Mouse (Mus musculus) kidney, adult 2 months (tissue): ENCODE data around the gene Prss28.

Experiments used
- CTCF ChIP-seq: fragments of 200-500 bp; conservative IDR thresholded peaks from 2 replicates; pipeline ENCODE4 v1.5.1; 2011; ENCODE audit warnings: low read depth, mild to moderate bottlenecking, control low read depth, low read length, moderate library complexity, mixed read lengths; ENCODE audit not compliant: insufficient read depth, insufficient read length
- POLR2A ChIP-seq: fragments of 200-500 bp; IDR thresholded peaks from one replicate; pipeline ENCODE4 v1.6.1; 2011; ENCODE audit warnings: low read depth, low read length, control low read depth

DNA sequence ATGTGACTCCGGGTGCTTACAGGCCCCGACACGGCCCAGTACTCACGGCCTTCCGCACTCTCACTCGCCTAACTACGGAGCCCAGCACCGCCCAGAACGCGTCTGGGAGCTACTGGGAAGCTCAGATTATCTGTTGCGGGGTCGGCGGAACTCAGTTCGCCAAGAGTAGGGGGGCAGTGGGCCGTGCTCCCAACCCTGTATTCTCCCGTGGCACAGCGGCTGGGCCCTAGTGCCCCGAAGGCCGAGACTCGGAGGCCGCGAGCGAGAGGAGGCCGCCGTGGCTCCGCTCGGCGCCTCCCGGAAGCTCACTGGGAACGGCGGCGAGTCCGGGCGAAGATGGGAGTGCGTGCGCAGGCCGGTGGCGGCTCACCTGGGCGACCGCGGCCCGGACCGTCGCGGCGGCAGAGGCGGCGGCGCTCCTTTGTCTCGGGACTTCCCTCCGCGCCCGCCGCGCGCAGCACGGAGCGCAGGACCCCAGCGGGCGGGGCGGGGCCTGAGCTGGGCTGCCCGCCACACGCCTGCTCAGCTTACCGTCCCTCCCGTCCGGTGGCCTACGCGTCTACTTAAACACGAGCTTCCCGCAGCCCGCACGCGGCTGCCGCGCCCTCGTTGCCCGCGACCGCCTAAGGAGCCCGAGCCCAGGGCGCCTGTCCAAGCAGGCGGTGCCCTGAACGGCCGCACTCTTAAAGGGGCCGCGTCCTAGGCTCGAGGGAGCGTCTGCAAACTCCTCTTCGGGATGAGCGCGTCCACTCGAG, 35.3 kb upstream of the Prss28 start:
- TF ChIP-seq CTCF (no peak), POLR2A (no peak)
